Mouse (Mus musculus): ENCODE results near the gene Slc23a3.

DNA sequence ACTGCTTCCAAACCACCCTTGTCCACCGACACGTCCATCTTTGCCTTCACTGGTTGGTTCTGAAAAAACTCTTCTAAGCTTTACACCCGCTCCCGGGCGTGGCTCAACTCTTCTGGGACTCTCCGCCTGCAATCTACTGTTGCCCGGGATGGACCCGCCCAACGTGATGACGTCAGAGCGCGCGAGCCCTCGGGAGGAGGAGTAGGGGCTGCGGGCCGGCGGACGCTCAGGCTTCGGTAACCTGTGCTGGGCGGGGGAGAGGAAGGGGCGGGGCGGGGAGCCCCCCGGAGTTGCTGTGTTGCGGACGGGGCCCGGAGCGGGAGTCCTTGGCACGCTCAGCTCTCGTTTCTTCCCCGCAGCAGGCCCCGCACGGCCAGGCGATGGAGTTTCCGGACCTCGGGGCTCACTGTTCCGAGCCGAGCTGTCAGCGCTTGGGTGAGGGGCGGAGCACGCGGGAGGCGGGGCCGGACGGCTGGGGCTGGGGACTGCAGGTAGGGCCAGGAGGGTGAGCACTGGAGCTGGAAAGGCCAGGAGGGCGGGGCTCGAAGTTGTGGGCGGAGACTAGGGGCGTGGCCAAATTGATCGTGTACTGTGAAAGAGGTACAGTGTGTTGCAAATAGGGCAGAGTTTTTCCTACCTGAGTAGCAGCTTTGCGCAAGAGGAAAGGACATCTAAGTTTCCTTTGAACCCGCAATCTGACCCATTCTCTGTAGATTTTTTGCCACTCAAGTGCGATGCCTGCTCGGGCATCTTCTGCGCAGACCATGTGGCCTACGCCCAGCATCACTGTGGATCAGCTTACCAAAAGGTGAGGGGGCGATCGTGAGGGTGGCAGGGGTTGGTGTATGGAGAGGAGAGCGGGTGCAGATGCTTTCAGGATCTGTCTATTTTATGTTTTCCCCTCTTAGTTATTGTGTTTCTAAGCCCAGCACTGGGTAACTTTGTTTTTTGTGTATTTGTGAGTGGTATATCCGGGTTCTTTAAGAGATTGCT, 35.1 kb upstream of the Slc23a3 start, which contains the start of gene Zfand2b:
- TF ChIP-seq CTCF (IDR thresholded peaks at IDR 0.05; ENCODE audit: borderline replicate concordance, control insufficient read depth, extremely low read depth, insufficient read depth, low read length, poor library complexity) (no peak), POLR2A (IDR thresholded peaks at IDR 0.05; ENCODE audit: control insufficient read depth, extremely low read depth, insufficient read depth, low read length, poor library complexity) (0 out of 2 replicates have a peak, but pooled peaks have one; percentile 25)
